Mouse (Mus musculus) B cell, adult 62 days (primary cell): ENCODE data around the gene Rab11fip2. TPM values are rescaled to one million over a fixed set of nuclear protein-coding genes. Genes with fewer than 3 reads are reported as not detected.

Source experiments
- total RNA-seq: library from RNA; stranded (reverse); gene quantifications from 4 replicates; pipeline ENCODE4 v1.2.4, GENCODE M21; 2023

Rab11fip2 gene
- 23.9 to 30.6 TPM (median 26.5 TPM) in 4 replicates for total RNA-seq

GRCm38 (mm10) chr19:59943322-59943871 is at the start of gene Rab11fip2:
Gene Rab11fip2 (minus strand): TSS chr19:59943654.

